Mouse (Mus musculus): ENCODE measurements around the gene Slc7a9.

Gene Slc7a9

DNA sequence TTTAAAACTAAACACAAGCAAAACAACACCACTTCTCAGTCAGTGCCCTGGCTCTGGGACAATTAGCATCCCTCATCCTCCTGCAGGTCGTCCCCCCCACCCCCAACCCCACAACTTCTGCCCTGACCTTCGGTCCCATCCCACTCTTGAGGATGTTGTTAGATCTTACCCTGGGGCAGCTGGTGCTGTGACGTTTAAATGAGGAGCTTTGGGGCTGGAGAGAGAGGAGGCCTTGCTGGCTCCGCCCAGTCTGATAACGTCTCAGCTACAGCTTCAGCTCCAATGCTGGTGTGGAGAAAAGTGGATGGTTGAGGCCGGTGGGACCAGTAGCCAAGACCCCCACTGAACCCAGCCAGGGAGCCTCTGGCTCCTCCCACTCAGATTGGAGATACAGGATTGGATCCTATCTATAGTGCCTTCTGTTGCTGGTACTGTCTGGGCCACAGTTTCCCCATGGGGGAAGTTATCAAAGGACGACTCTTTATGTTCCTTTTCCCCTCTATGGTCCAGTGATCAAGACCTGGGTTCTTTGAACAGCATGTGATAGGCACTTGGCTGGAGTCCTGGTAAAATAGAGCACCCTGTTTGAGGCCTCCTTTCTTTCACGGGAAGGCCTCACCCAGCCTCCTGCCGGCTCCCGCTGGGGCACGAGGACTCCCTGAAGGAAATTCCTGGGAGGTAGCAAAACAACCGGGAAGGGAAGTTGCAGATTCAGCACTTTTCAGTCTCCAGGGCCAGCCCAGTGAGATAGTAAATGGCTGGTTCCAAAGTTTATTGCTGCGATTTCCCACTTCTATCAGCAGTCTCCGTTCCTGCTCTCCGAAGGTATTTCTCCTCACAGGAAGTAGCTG, at the start of gene Slc7a9:
Slc7a9 (plus strand) TSS at position 801 of the 851 bp plus-strand sequence.
- in situ Hi-C loops (cut with MboI, MseI): loop anchor here (5.0 kb wide), 1 partner anchor 84 kb away; no protein-coding TSS in a partner anchor

GRCm38 (mm10) chr7:35401169-35401568, 47.4 kb upstream of the Slc7a9 start:
- in situ Hi-C loops (cut with MboI, MseI): no loop called here

- in situ Hi-C loops (cut with MboI, MseI): no loop called here
Measured at GRCm38 (mm10) chr7:35415226-35415625, 33.4 kb upstream of the Slc7a9 start.

DNA sequence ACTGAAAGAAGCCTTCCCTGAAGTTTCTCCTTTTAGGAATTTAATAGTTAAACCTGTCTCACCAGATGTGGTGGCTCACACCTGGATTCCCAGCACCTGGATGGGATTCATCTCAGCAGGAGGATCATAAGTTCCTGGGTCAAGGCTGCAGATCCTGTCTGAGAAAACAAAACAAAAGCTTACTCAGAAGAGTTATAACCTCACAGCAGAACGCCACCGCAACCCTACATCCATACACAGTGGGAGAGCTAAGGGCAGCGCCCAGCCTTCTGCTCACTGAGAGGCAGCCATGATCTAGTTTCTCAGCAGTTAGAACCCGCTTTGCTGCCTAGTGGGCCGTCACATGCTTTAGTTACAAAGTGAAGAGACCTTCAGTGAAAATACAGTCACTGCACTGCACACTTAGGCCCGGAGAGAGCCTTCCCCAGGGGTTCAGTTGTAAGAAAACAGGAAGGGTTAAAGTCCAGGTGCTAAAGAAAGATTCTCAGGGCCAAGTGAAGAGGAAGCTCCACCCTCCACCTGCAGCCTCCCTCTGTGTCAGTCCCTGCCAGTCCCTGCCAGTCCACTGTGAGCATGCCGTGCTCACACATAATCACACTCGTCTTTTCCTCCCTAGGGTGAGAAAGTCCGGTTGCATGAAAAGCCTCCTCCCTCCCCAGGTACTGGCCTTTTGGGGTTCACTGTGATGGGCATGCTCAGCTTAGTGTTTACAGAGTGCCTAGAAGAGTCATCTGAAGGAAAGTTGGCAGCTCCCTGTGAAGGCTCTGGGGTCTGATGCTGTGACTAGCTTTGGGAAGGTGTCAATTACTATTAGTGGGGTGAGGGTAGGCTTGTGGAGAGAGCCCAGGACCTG, 32.6 kb upstream of the Slc7a9 start:
- in situ Hi-C loops (cut with MboI, MseI): no loop called here

DNA sequence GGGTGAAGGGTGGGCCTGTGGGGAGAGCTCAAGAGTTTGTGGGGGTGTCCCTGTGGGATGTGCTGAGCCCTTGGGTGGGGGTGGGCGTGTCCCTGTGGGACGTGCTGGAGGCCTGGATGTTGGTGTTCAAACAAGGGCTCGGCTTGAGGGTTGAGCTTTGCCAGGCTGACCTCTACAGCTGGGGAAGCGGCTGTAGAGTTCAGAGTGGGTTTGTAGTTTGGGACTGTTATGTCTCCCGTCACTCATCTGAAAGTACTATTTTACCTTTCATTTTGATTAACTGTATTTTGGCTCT, 32.0 kb upstream of the Slc7a9 start:
- in situ Hi-C loops (cut with MboI, MseI): no loop called here

GRCm38 (mm10) chr7:35423071-35423470, 25.5 kb upstream of the Slc7a9 start:
- in situ Hi-C loops (cut with MboI, MseI): no loop called here

DNA sequence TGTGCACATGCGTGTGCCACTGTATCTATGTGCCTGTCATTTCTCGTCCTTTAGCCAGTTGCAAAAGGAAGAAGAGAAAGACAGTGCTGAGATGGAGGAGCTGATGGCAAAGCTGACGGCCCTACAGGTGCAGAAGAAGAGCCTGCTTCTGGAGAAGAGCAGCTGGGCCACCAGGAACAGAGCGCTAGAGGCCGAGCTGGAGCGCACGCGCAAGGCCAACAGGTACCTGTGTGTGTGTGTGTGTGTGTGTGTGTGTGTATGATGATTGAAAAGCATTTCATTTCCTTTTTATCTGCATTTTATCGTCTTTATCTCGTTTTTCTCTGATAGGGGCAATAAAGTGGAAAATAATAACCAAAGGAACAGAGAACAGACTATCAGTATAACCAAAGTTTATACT, 20.4 kb upstream of the Slc7a9 start:
- in situ Hi-C loops (cut with MboI, MseI): no loop called here

- in situ Hi-C loops (cut with MboI, MseI): no loop called here
Measured at GRCm38 (mm10) chr7:35435266-35435665, 13.3 kb upstream of the Slc7a9 start.

DNA sequence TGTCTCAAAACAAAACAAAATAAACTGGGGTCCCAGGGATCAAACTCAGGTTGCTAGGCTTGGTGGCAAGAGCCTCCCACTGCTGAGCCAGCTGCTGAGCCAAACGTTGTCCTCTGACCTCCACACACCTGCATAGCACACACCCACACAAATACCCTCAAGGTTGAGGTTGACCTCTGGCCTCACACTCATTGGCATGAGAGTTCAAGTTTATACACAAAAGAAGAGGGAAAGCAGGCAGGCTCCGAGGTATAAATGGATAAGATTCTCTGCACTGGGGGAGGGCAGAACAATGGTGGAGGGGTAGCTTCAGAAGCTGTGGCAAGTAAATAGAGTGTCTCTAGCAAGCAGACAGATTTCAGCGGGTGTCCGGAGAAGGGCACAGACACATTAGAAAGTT, 1.1 kb upstream of the Slc7a9 start:
- in situ Hi-C loops (cut with MboI, MseI): loop anchor here (5.0 kb wide), 1 partner anchor 85 kb away; no protein-coding TSS in a partner anchor

DNA sequence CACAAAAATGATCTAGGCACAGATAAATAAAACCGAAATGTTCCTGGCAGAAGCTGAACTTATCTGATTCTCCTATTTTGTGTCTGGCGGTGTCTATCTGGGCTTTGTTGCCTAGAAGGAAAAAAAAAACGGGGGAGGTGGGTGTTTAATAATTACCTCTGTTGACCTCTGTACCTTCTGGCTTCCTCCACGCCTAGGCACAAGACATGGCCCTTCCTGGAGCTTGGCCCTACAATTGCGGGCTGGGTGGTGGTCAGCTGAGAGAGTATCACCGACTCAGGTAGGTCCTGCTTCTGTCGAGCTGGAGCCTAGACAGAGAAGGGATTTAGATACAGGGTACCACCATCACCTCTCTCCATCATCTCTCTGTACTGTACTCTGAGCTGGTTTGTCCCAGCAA, 271 bp downstream of the Slc7a9 start:
- in situ Hi-C loops (cut with MboI, MseI): loop anchor here (5.0 kb wide), 1 partner anchor 83 kb away; no protein-coding TSS in a partner anchor

GRCm38 (mm10) chr7:35456091-35456814, 7.7 kb downstream of the Slc7a9 start:
- in situ Hi-C loops (cut with MboI, MseI): no loop called here

GRCm38 (mm10) chr7:35460971-35461370, 12.4 kb downstream of the Slc7a9 start:
- in situ Hi-C loops (cut with MboI, MseI): no loop called here

- in situ Hi-C loops (cut with MboI, MseI): no loop called here
Measured at GRCm38 (mm10) chr7:35465027-35465426, 16.4 kb downstream of the Slc7a9 start.

DNA sequence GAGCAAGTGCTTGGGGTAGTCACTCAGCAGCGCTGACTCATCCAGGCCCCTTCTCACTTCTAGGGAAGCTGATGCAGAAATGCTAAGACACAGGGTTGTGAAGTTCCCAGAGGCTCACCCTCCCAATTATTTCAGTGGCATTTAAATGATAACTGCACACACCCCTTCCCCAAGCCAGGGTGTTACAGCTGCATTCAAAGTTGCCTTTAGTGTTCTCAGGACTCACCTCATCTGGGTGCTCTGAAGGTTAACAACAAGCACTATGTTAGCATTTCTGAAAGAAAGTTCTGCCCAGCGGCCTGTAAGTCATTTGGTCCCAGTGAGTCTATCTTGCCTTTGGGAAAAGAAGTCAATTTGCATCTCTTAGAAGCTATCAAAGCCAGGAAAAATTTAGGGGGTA, 19.3 kb downstream of the Slc7a9 start:
- in situ Hi-C loops (cut with MboI, MseI): no loop called here

- in situ Hi-C loops (cut with MboI, MseI): no loop called here
Measured at GRCm38 (mm10) chr7:35470794-35471193, 22.2 kb downstream of the Slc7a9 start.

DNA sequence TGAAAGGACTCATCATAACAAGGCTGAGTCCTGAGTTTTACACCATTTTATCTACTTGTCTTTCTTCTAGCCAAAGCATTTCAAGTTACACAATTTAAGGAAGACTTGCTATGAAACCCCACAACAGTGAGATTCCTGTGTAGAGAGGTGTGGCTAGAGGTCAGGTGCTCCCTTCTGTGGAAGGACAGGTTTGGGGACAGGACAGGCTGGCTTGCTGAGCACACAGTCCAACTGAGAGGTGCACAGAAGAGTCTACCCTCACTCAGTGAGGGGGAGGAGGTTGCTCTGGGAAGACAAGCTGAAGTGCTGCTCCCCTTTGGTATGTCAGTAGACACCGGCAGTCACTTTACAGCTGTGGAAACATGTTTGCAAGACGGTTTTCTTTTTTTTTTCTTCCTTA, 27.9 kb downstream of the Slc7a9 start:
- in situ Hi-C loops (cut with MboI, MseI): no loop called here

- in situ Hi-C loops (cut with MboI, MseI): no loop called here
Measured at GRCm38 (mm10) chr7:35485126-35485525, 36.5 kb downstream of the Slc7a9 start.

DNA sequence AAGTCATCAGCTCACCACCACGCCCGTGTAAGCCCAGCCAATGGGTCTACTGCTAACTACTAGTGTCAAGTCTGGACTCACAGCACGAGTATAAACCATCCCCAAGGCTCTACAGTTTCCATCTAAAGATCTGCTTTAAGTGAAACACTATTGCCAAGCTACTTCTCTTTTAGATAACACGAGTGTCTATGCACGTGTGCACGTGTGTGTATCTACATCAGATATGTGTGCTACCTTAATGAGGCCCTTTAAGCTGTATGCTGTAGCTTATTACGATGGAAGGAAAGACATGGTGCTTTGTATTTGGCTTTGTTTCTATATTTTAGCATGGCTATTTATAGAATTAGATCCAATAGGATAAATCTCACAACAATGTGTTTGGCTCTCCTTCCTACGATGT, 38.0 kb downstream of the Slc7a9 start:
- in situ Hi-C loops (cut with MboI, MseI): no loop called here

- in situ Hi-C loops (cut with MboI, MseI): no loop called here
Measured at GRCm38 (mm10) chr7:35490186-35490585, 41.6 kb downstream of the Slc7a9 start.

- in situ Hi-C loops (cut with MboI, MseI): no loop called here
Measured at GRCm38 (mm10) chr7:35491005-35491404, 42.4 kb downstream of the Slc7a9 start.

GRCm38 (mm10) chr7:35497516-35497915, 48.9 kb downstream of the Slc7a9 start:
- in situ Hi-C loops (cut with MboI, MseI): no loop called here

DNA sequence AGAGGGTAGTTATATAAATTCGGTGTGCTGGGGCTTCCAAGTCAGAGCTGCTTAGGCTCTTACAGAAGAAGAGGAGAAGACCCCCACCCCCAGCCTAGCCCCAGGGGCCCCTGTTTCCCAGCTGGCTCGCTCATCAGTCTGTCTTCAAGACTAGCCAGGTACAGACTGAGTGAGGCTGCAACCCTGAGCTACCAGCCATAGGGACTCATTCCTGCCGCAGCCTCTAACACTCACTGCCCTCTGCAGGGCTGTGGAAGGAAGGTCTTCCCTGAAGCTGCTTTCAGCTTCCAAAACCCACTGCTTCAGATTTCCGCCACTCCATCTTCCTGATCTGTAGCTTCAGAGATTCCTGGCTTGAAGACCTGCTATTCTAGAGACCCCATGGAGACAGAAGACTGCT, 53.4 kb downstream of the Slc7a9 start:
- in situ Hi-C loops (cut with MboI, MseI): no loop called here
